Mouse (Mus musculus) CD4-positive, CD25-positive, alpha-beta regulatory T cell, adult 4 months (primary cell): ENCODE measurements around the gene Fscn1. TPM values are rescaled to one million over a fixed set of nuclear protein-coding genes. Genes with fewer than 3 reads are reported as not detected.
A peak's percentile ranks its signal among the peaks of the same experiment; 100 is the strongest.

Source experiments
- ATAC-seq: one replicate; pipeline ENCODE4 v1.8.0; 2017
- polyA plus RNA-seq, 2 experiments: library from polyadenylated mRNA; unstranded; fragments of 100-300 nt; shearing (Covaris generic); gene quantifications; one replicate each; pipeline ENCODE4 v1.2.1; 2017

Gene Fscn1
- polyA plus RNA-seq = under 1 TPM; 0.36 to 0.58 TPM

GRCm38 (mm10) chr5:142959576-142960556 lies at the start of gene Fscn1:
Fscn1 (plus strand) TSS chr5:142960343.
- peak; percentile 68 for ATAC-seq

GRCm38 (mm10) chr5:142911629-142912028 lies 48.5 kb upstream of the Fscn1 start:
- no peak for ATAC-seq

GRCm38 (mm10) chr5:142912320-142912719 lies 47.8 kb upstream of the Fscn1 start:
- ATAC-seq = no peak

- ATAC-seq = no peak
These were observed 47.4 kb upstream of the Fscn1 start for GRCm38 (mm10) chr5:142912739-142913138.

GRCm38 (mm10) chr5:142915231-142915630 lies 44.9 kb upstream of the Fscn1 start:
- ATAC-seq = no peak

GRCm38 (mm10) chr5:142916593-142916992 lies 43.5 kb upstream of the Fscn1 start:
- no peak for ATAC-seq

- ATAC-seq = no peak
These were observed 42.7 kb upstream of the Fscn1 start for GRCm38 (mm10) chr5:142917402-142917801.

- peak; percentile 99 for ATAC-seq
These were observed 39.7 kb upstream of the Fscn1 start for GRCm38 (mm10) chr5:142920311-142921073.

GRCm38 (mm10) chr5:142921074-142921459 lies 39.1 kb upstream of the Fscn1 start:
- ATAC-seq = peak; percentile 1

- ATAC-seq = no peak
These were observed 37.9 kb upstream of the Fscn1 start for GRCm38 (mm10) chr5:142922251-142922650.

GRCm38 (mm10) chr5:142923781-142924180 lies 36.4 kb upstream of the Fscn1 start:
- no peak for ATAC-seq

- ATAC-seq = no peak
These were observed 35.7 kb upstream of the Fscn1 start for GRCm38 (mm10) chr5:142924336-142924959.

GRCm38 (mm10) chr5:142926204-142926939 lies 33.8 kb upstream of the Fscn1 start:
- peak; percentile 20 for ATAC-seq

- ATAC-seq = peak; percentile 63
These were observed 33.3 kb upstream of the Fscn1 start for GRCm38 (mm10) chr5:142926940-142927228.

GRCm38 (mm10) chr5:142927341-142927930 lies 32.7 kb upstream of the Fscn1 start:
- no peak for ATAC-seq

GRCm38 (mm10) chr5:142928749-142929399 lies 31.3 kb upstream of the Fscn1 start:
- peak; percentile 53 for ATAC-seq

GRCm38 (mm10) chr5:142929400-142929752 lies 30.8 kb upstream of the Fscn1 start:
- ATAC-seq = no peak

- ATAC-seq = no peak
These were observed 28.9 kb upstream of the Fscn1 start for GRCm38 (mm10) chr5:142931241-142931745.

- ATAC-seq = peak; percentile 28
These were observed 28.0 kb upstream of the Fscn1 start for GRCm38 (mm10) chr5:142932084-142932685.

- no peak for ATAC-seq
These were observed 27.4 kb upstream of the Fscn1 start for GRCm38 (mm10) chr5:142932731-142933130.
